In the genomic region with DNA sequence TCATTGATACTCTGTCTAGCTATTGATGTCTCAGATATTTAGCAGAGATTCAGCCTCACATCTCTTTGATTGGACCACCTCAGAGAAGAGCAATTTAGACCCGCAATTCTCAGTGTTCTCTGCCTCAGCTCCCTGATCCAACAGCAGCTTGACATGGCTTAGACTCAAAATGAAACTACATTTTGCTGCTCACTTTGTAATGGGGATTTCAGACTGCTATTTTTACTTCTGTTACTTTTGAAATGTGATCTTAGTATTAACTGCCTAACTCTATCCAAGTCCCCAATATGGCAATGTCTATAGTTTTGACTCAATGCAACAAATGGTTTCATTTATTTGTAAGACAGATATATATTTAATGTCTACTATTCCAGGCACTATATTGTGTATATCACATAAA, we compare ENCODE assay signal across 32 mouse cellular contexts.
"Had no signal": no experiment of that assay in that cellular context is flagged by ENCODE, and none has a peak within 500 bp of the region (broad histone marks: within the 10 kb centered on the region; RNA-seq: fewer than 3 reads in every experiment).

No protein-coding gene starts in this region.

- H3K9ac ChIP-seq: heart, embryonic 12.5 days; heart, embryonic 13.5 days; heart, embryonic 15.5 days; hindbrain, embryonic 12.5 days; hindbrain, embryonic 13.5 days; hindbrain, embryonic 14.5 days; hindbrain, embryonic 15.5 days; intestine, embryonic 15.5 days; kidney, embryonic 15.5 days had no signal

- H3K27me3 ChIP-seq: heart, embryonic 12.5 days; heart, embryonic 13.5 days; heart, embryonic 15.5 days; hindbrain, embryonic 12.5 days; hindbrain, embryonic 13.5 days; hindbrain, embryonic 15.5 days; intestine, embryonic 15.5 days; kidney, embryonic 15.5 days had no signal

- H3K36me3 ChIP-seq: heart, embryonic 10.5 days; heart, embryonic 12.5 days; heart, embryonic 13.5 days; heart, embryonic 15.5 days; hindbrain, embryonic 10.5 days; hindbrain, embryonic 12.5 days; hindbrain, embryonic 13.5 days; hindbrain, embryonic 15.5 days; intestine, embryonic 15.5 days; kidney, embryonic 15.5 days had no signal

- H3K4me1 ChIP-seq: heart, embryonic 10.5 days; hindbrain, embryonic 10.5 days; hindbrain, embryonic 12.5 days; hindbrain, embryonic 13.5 days; hindbrain, embryonic 15.5 days; intestine, embryonic 15.5 days; kidney, embryonic 15.5 days had no signal

- H3K9me3 ChIP-seq: heart, embryonic 10.5 days; heart, embryonic 12.5 days; heart, embryonic 13.5 days; heart, embryonic 15.5 days; hindbrain, embryonic 10.5 days; hindbrain, embryonic 12.5 days; hindbrain, embryonic 13.5 days; hindbrain, embryonic 15.5 days; intestine, embryonic 15.5 days; kidney, embryonic 15.5 days had no signal

- DNase-seq: heart, postnatal 10 days; heart, postnatal 14 days; heart, postnatal 36 days; heart, postnatal 4 days; kidney, adult 11 months; kidney, adult 18-20 months; kidney, adult 2 months; kidney, adult 8-10 months; kidney, adult 9 months; kidney, postnatal 10 days; kidney, postnatal 14 days; kidney, postnatal 25 days; kidney, postnatal 36 days; kidney, postnatal 4 days; layer of hippocampus, adult 9-11 months; layer of hippocampus, postnatal 36 days had no signal

- H3K27ac ChIP-seq: heart, embryonic 10.5 days; heart, embryonic 13.5 days; heart, embryonic 15.5 days; hindbrain, embryonic 10.5 days; hindbrain, embryonic 12.5 days; hindbrain, embryonic 13.5 days; hindbrain, embryonic 14.5 days; hindbrain, embryonic 15.5 days; hindbrain, postnatal 0 days; intestine, embryonic 15.5 days; kidney, embryonic 15.5 days; kidney, postnatal 0 days; layer of hippocampus, adult 2 months; left cerebral cortex, adult 2 months had no signal

- H3K4me2 ChIP-seq: heart, embryonic 11.5 days; heart, embryonic 12.5 days; heart, embryonic 13.5 days; heart, embryonic 15.5 days; hindbrain, embryonic 12.5 days; hindbrain, embryonic 13.5 days; hindbrain, embryonic 14.5 days; hindbrain, embryonic 15.5 days; intestine, embryonic 15.5 days; kidney, embryonic 15.5 days had no signal

- H3K4me3 ChIP-seq: heart, embryonic 10.5 days; heart, embryonic 12.5 days; heart, embryonic 13.5 days; heart, embryonic 15.5 days; hindbrain, embryonic 10.5 days; hindbrain, embryonic 12.5 days; hindbrain, embryonic 13.5 days; hindbrain, embryonic 15.5 days; intestine, embryonic 15.5 days; kidney, embryonic 15.5 days; layer of hippocampus, adult 2 months; left cerebral cortex, adult 2 months had no signal
